Comparison of ENCODE assay signal across 26 mouse cellular contexts in genomic region chr16:18448104-18448503, GRCm38 (mm10). TPM values are rescaled to one million over a fixed set of nuclear protein-coding genes. Genes with fewer than 3 reads are reported as not detected.
DNase-seq lines count a peak whose midpoint lies in the region; ATAC-seq and TF ChIP-seq lines count a peak whose summit lies in the region.
"Had no signal": no experiment of that assay in that cellular context is flagged by ENCODE, and none has a peak within 500 bp of the region (broad histone marks: within the 10 kb centered on the region; RNA-seq: fewer than 3 reads in every experiment).

No protein-coding gene starts in this region.

- H3K9ac ChIP-seq in embryonic facial prominence, embryonic 12.5 days = no peak overlapping the region
- no peak overlapping the region for H3K9ac ChIP-seq in intestine, postnatal 0 days (ENCODE audit: low read depth, low read length)
- no peak overlapping the region for H3K9ac ChIP-seq in intestine, embryonic 15.5 days
- no peak overlapping the region for H3K9ac ChIP-seq in limb, embryonic 12.5 days (replicated peaks)
- H3K9ac ChIP-seq: forebrain, postnatal 0 days; heart, embryonic 15.5 days; liver, embryonic 13.5 days; midbrain, embryonic 13.5 days had no signal

- no peak overlapping the region for H3K4me3 ChIP-seq in embryonic facial prominence, embryonic 12.5 days
- H3K4me3 ChIP-seq in embryonic facial prominence, embryonic 10.5 days = no peak overlapping the region
- no peak overlapping the region for H3K4me3 ChIP-seq in intestine, postnatal 0 days (ENCODE audit: low read depth, low read length)
- no peak overlapping the region for H3K4me3 ChIP-seq in intestine, embryonic 15.5 days (replicated peaks)
- no peak overlapping the region for H3K4me3 ChIP-seq in limb, embryonic 12.5 days (replicated peaks)
- H3K4me3 ChIP-seq in limb, embryonic 10.5 days = no peak overlapping the region
- H3K4me3 ChIP-seq: heart, embryonic 15.5 days; liver, embryonic 13.5 days; megakaryocyte, embryonic 14.5 days; midbrain, embryonic 13.5 days had no signal

- no peaks in the 10 kb centered on the region for H3K27me3 ChIP-seq in embryonic facial prominence, embryonic 12.5 days
- 0 out of 2 replicates have a peak, but pooled peaks cover 7% of the 10 kb centered on the region for H3K27me3 ChIP-seq in embryonic facial prominence, embryonic 10.5 days (replicated peaks; ENCODE audit: low read depth, poor library complexity, severe bottlenecking)
- H3K27me3 ChIP-seq in intestine, postnatal 0 days (replicated peaks; ENCODE audit: control insufficient read depth, insufficient read depth, low read length) = no peaks in the 10 kb centered on the region
- no peaks in the 10 kb centered on the region for H3K27me3 ChIP-seq in intestine, embryonic 15.5 days (replicated peaks)
- no peaks in the 10 kb centered on the region for H3K27me3 ChIP-seq in limb, embryonic 12.5 days
- H3K27me3 ChIP-seq in limb, embryonic 10.5 days (ENCODE audit: low read depth, poor library complexity, severe bottlenecking) = no peaks in the 10 kb centered on the region
- H3K27me3 ChIP-seq: heart, embryonic 15.5 days; liver, embryonic 13.5 days; megakaryocyte, embryonic 14.5 days; midbrain, embryonic 13.5 days had no signal

- DNase-seq in embryonic facial prominence, embryonic 10.5 days (ENCODE audit: low spot score) = no peak
- DNase-seq in limb, embryonic 10.5 days (ENCODE audit: low spot score) = no peak
- DNase-seq: adrenal gland, adult 8-10 months; cerebellum, adult 11-12 months; cerebellum, postnatal 14 days; forebrain, postnatal 0 days; gastrocnemius, postnatal 36 days; heart, postnatal 4 days; kidney, adult 8-10 months; liver, embryonic 13.5 days; lung, adult 2 months; lung, postnatal 36 days; retina, postnatal 1 day; right cerebral cortex, postnatal 25 days; spleen, adult 18-20 months; thymus, postnatal 25 days had no signal

- H3K36me3 ChIP-seq in embryonic facial prominence, embryonic 12.5 days = no peaks in the 10 kb centered on the region
- peaks cover 25% of the 10 kb centered on the region for H3K36me3 ChIP-seq in embryonic facial prominence, embryonic 10.5 days (replicated peaks)
- peaks cover 11% of the 10 kb centered on the region for H3K36me3 ChIP-seq in intestine, postnatal 0 days (ENCODE audit: control insufficient read depth, insufficient read depth)
- H3K36me3 ChIP-seq in intestine, embryonic 15.5 days = no peaks in the 10 kb centered on the region; the same call in 1 of the 2 replicates
- peaks cover 5% of the 10 kb centered on the region; the same call in 1 of the 2 replicates for H3K36me3 ChIP-seq in limb, embryonic 12.5 days
- H3K36me3 ChIP-seq in limb, embryonic 10.5 days = peaks cover 31% of the 10 kb centered on the region

- TF ChIP-seq CTCF in intestine, postnatal 0 days (IDR thresholded peaks at IDR 0.05; ENCODE audit: low read depth) = no peak

- no peak overlapping the region for H3K4me2 ChIP-seq in embryonic facial prominence, embryonic 12.5 days (replicated peaks)
- H3K4me2 ChIP-seq in intestine, postnatal 0 days (replicated peaks; ENCODE audit: low read depth) = no peak overlapping the region
- no peak overlapping the region for H3K4me2 ChIP-seq in intestine, embryonic 15.5 days (replicated peaks)
- H3K4me2 ChIP-seq in limb, embryonic 12.5 days = no peak overlapping the region
- H3K4me2 ChIP-seq: heart, embryonic 15.5 days; liver, embryonic 13.5 days; midbrain, embryonic 13.5 days had no signal

- peaks cover 10% of the 10 kb centered on the region; the same call in 1 of the 2 replicates for H3K4me1 ChIP-seq in embryonic facial prominence, embryonic 12.5 days
- peaks cover 38% of the 10 kb centered on the region for H3K4me1 ChIP-seq in embryonic facial prominence, embryonic 10.5 days
- no peaks in the 10 kb centered on the region for H3K4me1 ChIP-seq in intestine, postnatal 0 days (replicated peaks; ENCODE audit: control insufficient read depth, insufficient read depth, low read length)
- peaks cover 16% of the 10 kb centered on the region for H3K4me1 ChIP-seq in intestine, embryonic 15.5 days (replicated peaks)
- peaks cover 31% of the 10 kb centered on the region for H3K4me1 ChIP-seq in limb, embryonic 12.5 days (replicated peaks)
- H3K4me1 ChIP-seq in limb, embryonic 10.5 days = peaks cover 9% of the 10 kb centered on the region
- H3K4me1 ChIP-seq: midbrain, embryonic 13.5 days had no signal

- 57% methylated on average over 6 of the region's 6 CpGs for WGBS in embryonic facial prominence, embryonic 12.5 days
- WGBS in embryonic facial prominence, embryonic 10.5 days = 74% methylated on average over 6 of the region's 6 CpGs
- WGBS in intestine, postnatal 0 days = 56% methylated on average over 6 of the region's 6 CpGs
- 34% methylated on average over 6 of the region's 6 CpGs for WGBS in intestine, embryonic 15.5 days
- 41% methylated on average over 6 of the region's 6 CpGs for WGBS in limb, embryonic 12.5 days
- 80% methylated on average over 6 of the region's 6 CpGs for WGBS in limb, embryonic 10.5 days

- 0 out of 2 replicates have a peak overlapping the region, but pooled peaks have one; percentile 36 for H3K27ac ChIP-seq in embryonic facial prominence, embryonic 12.5 days
- H3K27ac ChIP-seq in embryonic facial prominence, embryonic 10.5 days (replicated peaks) = no peak overlapping the region; the same call in 1 of the 2 replicates
- H3K27ac ChIP-seq in intestine, postnatal 0 days (ENCODE audit: low read depth, low read length) = peak overlapping the region; percentile 70
- H3K27ac ChIP-seq in intestine, embryonic 15.5 days = no peak overlapping the region
- peak overlapping the region; percentile 64; the same call in 1 of the 2 replicates for H3K27ac ChIP-seq in limb, embryonic 12.5 days
- no peak overlapping the region for H3K27ac ChIP-seq in limb, embryonic 10.5 days
- H3K27ac ChIP-seq: heart, embryonic 15.5 days; midbrain, embryonic 13.5 days had no signal

- no peak for ATAC-seq in embryonic facial prominence, embryonic 12.5 days (ENCODE audit: insufficient number of reproducible peaks, insufficient read depth, low FRiP score, low TSS enrichment)
- ATAC-seq in intestine, postnatal 0 days = no peak
- no peak for ATAC-seq in intestine, embryonic 15.5 days
- ATAC-seq in limb, embryonic 12.5 days (ENCODE audit: insufficient number of reproducible peaks, insufficient read depth, low FRiP score, low TSS enrichment, low read depth) = peak; percentile 63; the same call in 1 of the 2 replicates
- ATAC-seq in granulocyte monocyte progenitor cell, adult 5-6 weeks (replicated peaks; ENCODE audit: poor library complexity, severe bottlenecking) = no peak
- ATAC-seq: forebrain, postnatal 0 days; hindbrain, embryonic 16.5 days; midbrain, embryonic 13.5 days had no signal

- H3K9me3 ChIP-seq in embryonic facial prominence, embryonic 12.5 days = no peaks in the 10 kb centered on the region
- no peaks in the 10 kb centered on the region for H3K9me3 ChIP-seq in embryonic facial prominence, embryonic 10.5 days
- H3K9me3 ChIP-seq in intestine, postnatal 0 days (ENCODE audit: control insufficient read depth) = no peaks in the 10 kb centered on the region
- no peaks in the 10 kb centered on the region for H3K9me3 ChIP-seq in intestine, embryonic 15.5 days
- no peaks in the 10 kb centered on the region for H3K9me3 ChIP-seq in limb, embryonic 12.5 days
- H3K9me3 ChIP-seq in limb, embryonic 10.5 days (replicated peaks) = no peaks in the 10 kb centered on the region
- H3K9me3 ChIP-seq: heart, embryonic 15.5 days; liver, embryonic 13.5 days; megakaryocyte, embryonic 14.5 days; midbrain, embryonic 13.5 days had no signal

RNA-seq across cellular contexts. Expression of gene Comt, which starts 21.5 kb away (rescaled TPM):
- 56.1 and 59.7 TPM in 2 replicates for polyA plus RNA-seq in embryonic facial prominence, embryonic 12.5 days (2016; fragmentation: Nextera tagmentation; extraction: Ambion mirVana)
- 56.2 and 58.4 TPM in 2 replicates for polyA plus RNA-seq in embryonic facial prominence, embryonic 10.5 days (2016; fragmentation: Nextera tagmentation; extraction: Ambion mirVana)
- polyA plus RNA-seq in intestine, postnatal 0 days (2015; fragmentation: Nextera tagmentation; extraction: Ambion mirVana) = 103 and 107 TPM in 2 replicates
- 89.5 and 97.1 TPM in 2 replicates for polyA plus RNA-seq in intestine, embryonic 15.5 days (2015; fragmentation: Nextera tagmentation; extraction: Ambion mirVana)
- polyA plus RNA-seq in limb, embryonic 12.5 days (2016; fragmentation: Nextera tagmentation; extraction: Ambion mirVana) = 66.5 and 71.0 TPM in 2 replicates
- 54.7 and 61.1 TPM in 2 replicates for polyA plus RNA-seq in limb, embryonic 10.5 days (2016; fragmentation: Nextera tagmentation; extraction: Ambion mirVana)
- total RNA-seq in granulocyte monocyte progenitor cell, adult 5-6 weeks (2014; fragmentation: Nextera tagmentation) = 40.4 and 48.4 TPM in 2 replicates
- total RNA-seq in granulocyte monocyte progenitor cell, adult 5-6 weeks (2017) = 34.1 and 34.6 TPM in 2 replicates

RNA-seq across cellular contexts. Expression of gene Txnrd2, which starts 21.9 kb away (rescaled TPM):
- 15.7 and 19.8 TPM in 2 replicates for polyA plus RNA-seq in embryonic facial prominence, embryonic 12.5 days (2016; fragmentation: Nextera tagmentation; extraction: Ambion mirVana)
- polyA plus RNA-seq in embryonic facial prominence, embryonic 10.5 days (2016; fragmentation: Nextera tagmentation; extraction: Ambion mirVana) = 27.9 and 32.3 TPM in 2 replicates
- polyA plus RNA-seq in intestine, postnatal 0 days (2015; fragmentation: Nextera tagmentation; extraction: Ambion mirVana) = 24.8 and 25.0 TPM in 2 replicates
- 25.4 and 25.8 TPM in 2 replicates for polyA plus RNA-seq in intestine, embryonic 15.5 days (2015; fragmentation: Nextera tagmentation; extraction: Ambion mirVana)
- 23.1 and 26.1 TPM in 2 replicates for polyA plus RNA-seq in limb, embryonic 12.5 days (2016; fragmentation: Nextera tagmentation; extraction: Ambion mirVana)
- 29.6 and 32.2 TPM in 2 replicates for polyA plus RNA-seq in limb, embryonic 10.5 days (2016; fragmentation: Nextera tagmentation; extraction: Ambion mirVana)
- total RNA-seq in granulocyte monocyte progenitor cell, adult 5-6 weeks (2014; fragmentation: Nextera tagmentation) = 13.1 and 28.8 TPM in 2 replicates
- total RNA-seq in granulocyte monocyte progenitor cell, adult 5-6 weeks (2017) = 8.8 and 9.7 TPM in 2 replicates

RNA-seq across cellular contexts. Expression of gene Gnb1l, which starts 50.4 kb away (rescaled TPM):
- polyA plus RNA-seq in embryonic facial prominence, embryonic 12.5 days (2016; fragmentation: Nextera tagmentation; extraction: Ambion mirVana) = 16.9 and 17.5 TPM in 2 replicates
- polyA plus RNA-seq in embryonic facial prominence, embryonic 10.5 days (2016; fragmentation: Nextera tagmentation; extraction: Ambion mirVana) = 17.9 and 19.1 TPM in 2 replicates
- polyA plus RNA-seq in intestine, postnatal 0 days (2015; fragmentation: Nextera tagmentation; extraction: Ambion mirVana) = 11.0 and 12.6 TPM in 2 replicates
- 13.8 and 14.0 TPM in 2 replicates for polyA plus RNA-seq in intestine, embryonic 15.5 days (2015; fragmentation: Nextera tagmentation; extraction: Ambion mirVana)
- 18.4 and 19.4 TPM in 2 replicates for polyA plus RNA-seq in limb, embryonic 12.5 days (2016; fragmentation: Nextera tagmentation; extraction: Ambion mirVana)
- polyA plus RNA-seq in limb, embryonic 10.5 days (2016; fragmentation: Nextera tagmentation; extraction: Ambion mirVana) = 15.3 and 18.4 TPM in 2 replicates
- 9.5 and 13.8 TPM in 2 replicates for total RNA-seq in granulocyte monocyte progenitor cell, adult 5-6 weeks (2014; fragmentation: Nextera tagmentation)
- 3.3 and 7.5 TPM in 2 replicates for total RNA-seq in granulocyte monocyte progenitor cell, adult 5-6 weeks (2017)

RNA-seq across cellular contexts. Expression of gene Rtl10, which starts 50.6 kb away (rescaled TPM):
- polyA plus RNA-seq in embryonic facial prominence, embryonic 12.5 days (2016; fragmentation: Nextera tagmentation; extraction: Ambion mirVana) = 4.1 and 4.2 TPM in 2 replicates
- polyA plus RNA-seq in embryonic facial prominence, embryonic 10.5 days (2016; fragmentation: Nextera tagmentation; extraction: Ambion mirVana) = 3.8 and 4.1 TPM in 2 replicates
- polyA plus RNA-seq in intestine, postnatal 0 days (2015; fragmentation: Nextera tagmentation; extraction: Ambion mirVana) = 1.4 and 1.8 TPM in 2 replicates
- polyA plus RNA-seq in intestine, embryonic 15.5 days (2015; fragmentation: Nextera tagmentation; extraction: Ambion mirVana) = 3.2 and 3.4 TPM in 2 replicates
- polyA plus RNA-seq in limb, embryonic 12.5 days (2016; fragmentation: Nextera tagmentation; extraction: Ambion mirVana) = 4.2 and 5.1 TPM in 2 replicates
- 2.5 and 2.8 TPM in 2 replicates for polyA plus RNA-seq in limb, embryonic 10.5 days (2016; fragmentation: Nextera tagmentation; extraction: Ambion mirVana)
- 9.0 and 16.0 TPM in 2 replicates for total RNA-seq in granulocyte monocyte progenitor cell, adult 5-6 weeks (2014; fragmentation: Nextera tagmentation)
- total RNA-seq in granulocyte monocyte progenitor cell, adult 5-6 weeks (2017) = 0.88 and 2.4 TPM in 2 replicates
- total RNA-seq: monocyte, adult 5-6 weeks had no signal

Comparison
In these comparisons a context has a peak if more than half of its experiments do, and no peak if none do; other contexts are left out.
1. H3K27ac ChIP-seq: peak in embryonic facial prominence, embryonic 12.5 days (single experiment), intestine, postnatal 0 days (single experiment) and limb, embryonic 12.5 days (single experiment); none in embryonic facial prominence, embryonic 10.5 days (single experiment), intestine, embryonic 15.5 days (single experiment) and limb, embryonic 10.5 days (single experiment).